Mouse (Mus musculus): ENCODE measurements around the gene Large1. TPM values are rescaled to one million over a fixed set of nuclear protein-coding genes. Genes with fewer than 3 reads are reported as not detected.

Gene Large1
- polyA plus RNA-seq, 2 experiments: 0.56 to 1.1 TPM

DNA sequence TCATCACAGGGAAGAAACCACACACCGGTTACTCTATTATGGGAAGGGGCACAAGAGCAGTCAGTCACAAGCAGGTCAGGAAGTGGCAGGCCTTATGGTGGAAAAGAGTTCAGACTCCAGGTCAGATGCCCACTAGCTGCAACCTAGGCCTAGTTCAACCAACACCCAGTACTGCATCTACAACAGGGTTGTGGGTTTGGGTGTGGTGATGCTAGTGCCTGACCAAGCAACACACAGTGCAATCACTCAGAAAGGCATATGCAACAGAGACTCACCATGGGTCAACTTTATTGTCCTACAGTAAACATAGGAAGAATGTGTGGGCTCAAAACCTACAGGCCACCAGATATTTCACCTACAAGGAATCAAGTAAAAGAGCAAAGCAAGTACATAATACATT lies 155.6 kb downstream of the Large1 start:
- Histone ChIP-seq H3K27me3 (ENCODE audit: control insufficient read depth, insufficient read depth, low read length) (no peaks in the 10 kb centered on the region), H3K4me1 (replicated peaks; ENCODE audit: control insufficient read depth in 2 of 2, insufficient read depth in 2 of 2, low read length in 1 of 2) (no peaks in the 10 kb centered on the region; a peak in 1 of 4 replicates), H3K9me3 (ENCODE audit: control insufficient read depth, low read length) (no peaks in the 10 kb centered on the region), H3K4me3 (ENCODE audit: insufficient read depth in 1 of 2, low read depth in 2 of 2, low read length in 2 of 2) (no peak overlapping the region), H3K27ac (no peak overlapping the region), H3K9ac (replicated peaks) (no peak overlapping the region), H3K4me2 (ENCODE audit: low read depth) (no peak overlapping the region), H3K36me3 (replicated peaks; ENCODE audit: control insufficient read depth, insufficient read depth, low read depth) (no peaks in the 10 kb centered on the region)
- no peak for ATAC-seq (ENCODE audit: insufficient read depth)
- WGBS (ENCODE audit: insufficient replicate concordance): 75% methylated on average over 1 of the region's 1 CpGs
- TF ChIP-seq EP300 (IDR thresholded peaks at IDR 0.05; ENCODE audit: low read depth) (no peak), CTCF (IDR thresholded peaks at IDR 0.05; ENCODE audit: low read depth) (no peak)
- DNase-seq (ENCODE audit: low read depth in 3 of 3, low spot score in 3 of 3): no peak

DNA sequence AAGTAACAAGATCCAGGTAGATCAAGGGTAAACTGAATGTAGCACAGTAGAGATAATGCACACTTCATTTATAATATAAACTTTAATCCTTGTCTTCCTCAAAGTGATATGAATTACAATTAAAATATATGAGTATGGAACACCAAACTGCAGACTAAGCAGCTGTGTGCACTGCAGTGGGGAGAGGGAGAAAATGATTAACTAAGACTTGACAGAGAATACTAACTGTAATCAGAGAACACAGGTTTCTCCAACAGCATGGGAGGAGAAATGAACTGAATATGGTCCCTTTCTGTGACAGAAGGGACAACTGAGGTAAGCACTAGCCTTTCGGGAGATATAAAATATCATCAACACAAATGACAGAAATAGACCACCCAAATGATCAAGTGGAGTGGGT lies 164.7 kb downstream of the Large1 start:
- H3K9ac ChIP-seq (replicated peaks): no peak overlapping the region
- H3K27ac ChIP-seq: no peak overlapping the region
- ATAC-seq (ENCODE audit: insufficient read depth) (no peak), DNase-seq (ENCODE audit: low read depth in 3 of 3, low spot score in 3 of 3) (no peak)
- no peaks in the 10 kb centered on the region for H3K9me3 ChIP-seq (ENCODE audit: control insufficient read depth, low read length)
- TF ChIP-seq CTCF (IDR thresholded peaks at IDR 0.05; ENCODE audit: low read depth): no peak
- TF ChIP-seq EP300 (IDR thresholded peaks at IDR 0.05; ENCODE audit: low read depth): no peak
- no peak overlapping the region for H3K4me3 ChIP-seq (ENCODE audit: insufficient read depth in 1 of 2, low read depth in 2 of 2, low read length in 2 of 2)
- no peak overlapping the region for H3K4me2 ChIP-seq (ENCODE audit: low read depth)
- H3K4me1 ChIP-seq (replicated peaks; ENCODE audit: control insufficient read depth in 2 of 2, insufficient read depth in 2 of 2, low read length in 1 of 2): no peaks in the 10 kb centered on the region
- no peaks in the 10 kb centered on the region for H3K36me3 ChIP-seq (replicated peaks; ENCODE audit: control insufficient read depth, insufficient read depth, low read depth)
- no peaks in the 10 kb centered on the region for H3K27me3 ChIP-seq (ENCODE audit: control insufficient read depth, insufficient read depth, low read length)
- WGBS (ENCODE audit: insufficient replicate concordance): 57% methylated on average over 1 of the region's 1 CpGs

DNA sequence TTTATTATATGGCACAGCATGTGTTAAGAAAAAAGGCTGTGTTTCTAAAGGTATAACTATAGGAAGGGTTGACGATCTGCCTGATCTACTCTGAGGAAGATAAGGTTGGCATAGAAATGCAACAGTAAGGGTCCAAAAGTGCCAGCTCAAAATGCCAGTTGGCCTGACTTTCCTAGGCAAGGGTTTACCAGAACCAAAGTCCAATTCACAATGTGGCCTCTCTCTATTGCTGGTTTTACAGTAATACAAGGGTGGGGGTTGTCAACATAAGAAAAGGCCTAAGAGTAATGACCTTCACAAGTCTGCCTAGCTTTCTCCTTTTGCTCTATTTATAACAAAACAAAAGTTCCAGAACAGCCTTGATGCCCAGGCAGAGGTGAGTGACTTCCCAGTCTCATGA lies 166.0 kb downstream of the Large1 start:
- no peak overlapping the region for H3K9ac ChIP-seq (replicated peaks)
- H3K36me3 ChIP-seq (replicated peaks; ENCODE audit: control insufficient read depth, insufficient read depth, low read depth): no peaks in the 10 kb centered on the region
- TF ChIP-seq CTCF (IDR thresholded peaks at IDR 0.05; ENCODE audit: low read depth) (no peak), EP300 (IDR thresholded peaks at IDR 0.05; ENCODE audit: low read depth) (no peak)
- no peak overlapping the region for H3K4me3 ChIP-seq (ENCODE audit: insufficient read depth in 1 of 2, low read depth in 2 of 2, low read length in 2 of 2)
- no peak overlapping the region for H3K27ac ChIP-seq
- H3K4me2 ChIP-seq (ENCODE audit: low read depth): no peak overlapping the region
- 60% methylated on average over 1 of the region's 1 CpGs for WGBS (ENCODE audit: insufficient replicate concordance)
- H3K27me3 ChIP-seq (ENCODE audit: control insufficient read depth, insufficient read depth, low read length): no peaks in the 10 kb centered on the region
- no peaks in the 10 kb centered on the region for H3K4me1 ChIP-seq (replicated peaks; ENCODE audit: control insufficient read depth in 2 of 2, insufficient read depth in 2 of 2, low read length in 1 of 2)
- H3K9me3 ChIP-seq (ENCODE audit: control insufficient read depth, low read length): no peaks in the 10 kb centered on the region
- DNase-seq (ENCODE audit: low read depth in 3 of 3, low spot score in 3 of 3): no peak
- ATAC-seq (ENCODE audit: insufficient read depth): no peak

DNA sequence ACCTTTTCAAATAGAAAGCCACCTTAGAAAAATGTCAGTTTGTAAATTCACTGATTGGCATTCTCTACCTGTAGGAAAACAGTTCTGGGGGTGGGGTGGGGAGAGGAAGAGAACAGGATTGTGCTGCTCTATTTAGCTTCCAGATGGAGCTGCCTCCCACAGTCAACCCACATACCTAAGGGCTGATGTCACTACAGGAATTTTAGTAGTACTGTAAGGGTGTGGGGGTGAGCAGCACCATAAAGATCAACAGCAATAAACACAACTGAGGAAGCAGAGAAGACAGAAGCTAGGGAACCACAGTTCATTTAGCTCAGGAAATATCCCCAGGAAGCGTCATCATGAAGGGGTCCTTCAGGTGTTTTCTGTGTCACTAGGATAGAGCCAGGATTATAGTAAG lies 174.9 kb downstream of the Large1 start:
- no peaks in the 10 kb centered on the region for H3K9me3 ChIP-seq (ENCODE audit: control insufficient read depth, low read length)
- no peak overlapping the region for H3K4me3 ChIP-seq (ENCODE audit: insufficient read depth in 1 of 2, low read depth in 2 of 2, low read length in 2 of 2)
- H3K4me2 ChIP-seq (ENCODE audit: low read depth): no peak overlapping the region
- DNase-seq (ENCODE audit: low read depth in 3 of 3, low spot score in 3 of 3) (no peak), ATAC-seq (ENCODE audit: insufficient read depth) (no peak)
- no peaks in the 10 kb centered on the region for H3K4me1 ChIP-seq (replicated peaks; ENCODE audit: control insufficient read depth in 2 of 2, insufficient read depth in 2 of 2, low read length in 1 of 2)
- WGBS (ENCODE audit: insufficient replicate concordance): 47% methylated on average over 1 of the region's 1 CpGs
- no peak overlapping the region for H3K9ac ChIP-seq (replicated peaks)
- no peaks in the 10 kb centered on the region for H3K36me3 ChIP-seq (replicated peaks; ENCODE audit: control insufficient read depth, insufficient read depth, low read depth)
- no peak for TF ChIP-seq EP300 (IDR thresholded peaks at IDR 0.05; ENCODE audit: low read depth)
- no peak for TF ChIP-seq CTCF (IDR thresholded peaks at IDR 0.05; ENCODE audit: low read depth)
- no peaks in the 10 kb centered on the region for H3K27me3 ChIP-seq (ENCODE audit: control insufficient read depth, insufficient read depth, low read length)
- no peak overlapping the region for H3K27ac ChIP-seq

DNA sequence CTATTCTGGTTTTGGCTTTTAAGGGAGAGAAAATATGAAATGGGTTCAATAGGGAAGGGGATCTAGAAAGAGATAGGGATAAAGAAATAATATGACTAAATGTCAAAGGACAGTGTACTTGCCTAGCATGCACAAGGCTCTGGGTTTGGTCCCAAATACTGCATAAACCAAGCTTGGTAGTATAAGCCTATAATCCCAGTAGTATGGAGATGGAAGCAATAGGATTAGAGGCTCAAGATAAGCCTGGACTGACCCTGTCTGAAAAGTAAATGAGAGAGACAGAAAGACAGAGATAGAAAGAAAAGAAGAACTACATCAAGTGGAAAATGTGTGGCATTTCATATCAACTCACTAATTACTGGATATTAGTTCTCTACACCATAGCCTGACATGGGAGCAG lies 180.7 kb downstream of the Large1 start:
- H3K4me3 ChIP-seq (ENCODE audit: insufficient read depth in 1 of 2, low read depth in 2 of 2, low read length in 2 of 2): no peak overlapping the region
- H3K4me1 ChIP-seq (replicated peaks; ENCODE audit: control insufficient read depth in 2 of 2, insufficient read depth in 2 of 2, low read length in 1 of 2): no peaks in the 10 kb centered on the region
- no peak overlapping the region for H3K27ac ChIP-seq
- H3K4me2 ChIP-seq (ENCODE audit: low read depth): no peak overlapping the region
- H3K9ac ChIP-seq (replicated peaks): no peak overlapping the region
- no peaks in the 10 kb centered on the region for H3K27me3 ChIP-seq (ENCODE audit: control insufficient read depth, insufficient read depth, low read length)
- no peak for ATAC-seq (ENCODE audit: insufficient read depth)
- TF ChIP-seq EP300 (IDR thresholded peaks at IDR 0.05; ENCODE audit: low read depth) (no peak), CTCF (IDR thresholded peaks at IDR 0.05; ENCODE audit: low read depth) (no peak)
- H3K36me3 ChIP-seq (replicated peaks; ENCODE audit: control insufficient read depth, insufficient read depth, low read depth): no peaks in the 10 kb centered on the region
- DNase-seq (ENCODE audit: low read depth in 3 of 3, low spot score in 3 of 3): no peak
- no peaks in the 10 kb centered on the region for H3K9me3 ChIP-seq (ENCODE audit: control insufficient read depth, low read length)
